Mouse (Mus musculus): ENCODE measurements at regions not wholly inside any gene's neighbourhood (a gene's known extent, or its start where the extent isn't known, plus 50 kb on each side); places are given as distances from the start of the nearest gene placed in this dataset.
A peak's percentile ranks its signal among the peaks of the same experiment; 100 is the strongest.

GRCm38 (mm10) chr9:46819376-46819775 is 179.2 kb upstream of the Gm4791 start:
- no peak for DNase-seq

GRCm38 (mm10) chr9:46816126-46816525 is 182.4 kb upstream of the Gm4791 start:
- DNase-seq: no peak

GRCm38 (mm10) chr9:46814478-46815241 is 183.9 kb upstream of the Gm4791 start:
- peak; percentile 55 for DNase-seq

- no peak for DNase-seq
Measured at GRCm38 (mm10) chr9:46810266-46810665, 188.3 kb upstream of the Gm4791 start.

- no peak for DNase-seq
Measured at GRCm38 (mm10) chr9:46795446-46795845, 203.1 kb upstream of the Gm4791 start.

- no peak for DNase-seq
Measured at GRCm38 (mm10) chr9:46789036-46789435, 209.5 kb upstream of the Gm4791 start.

- DNase-seq: no peak
Measured at GRCm38 (mm10) chr9:46788456-46788855, 210.1 kb upstream of the Gm4791 start.

- no peak for DNase-seq
Measured at GRCm38 (mm10) chr9:46784355-46784975, 214.1 kb upstream of the Gm4791 start.

- no peak for DNase-seq
Measured at GRCm38 (mm10) chr9:46783597-46784354, 214.8 kb upstream of the Gm4791 start.

- DNase-seq: no peak
Measured at GRCm38 (mm10) chr9:46781681-46782080, 216.9 kb upstream of the Gm4791 start.

GRCm38 (mm10) chr9:46778769-46779168 is 219.8 kb upstream of the Gm4791 start:
- no peak for DNase-seq

GRCm38 (mm10) chr9:46774821-46775220 is 223.7 kb upstream of the Gm4791 start:
- DNase-seq: no peak

GRCm38 (mm10) chr9:46760247-46760646 is 238.3 kb upstream of the Gm4791 start:
- no peak for DNase-seq

GRCm38 (mm10) chr9:46757005-46757672 is 241.4 kb upstream of the Gm4791 start:
- DNase-seq: no peak

GRCm38 (mm10) chr9:46751981-46752380 is 246.6 kb upstream of the Gm4791 start:
- DNase-seq: no peak

GRCm38 (mm10) chr9:46749441-46749840 is 249.1 kb upstream of the Gm4791 start:
- DNase-seq: no peak

GRCm38 (mm10) chr9:46746266-46746665 is 252.3 kb upstream of the Gm4791 start:
- no peak for DNase-seq

GRCm38 (mm10) chr9:46740496-46740895 is 258.0 kb upstream of the Gm4791 start:
- DNase-seq: no peak

GRCm38 (mm10) chr9:46739341-46739740 is 259.2 kb upstream of the Gm4791 start:
- DNase-seq: peak; percentile 2

- DNase-seq: no peak
Measured at GRCm38 (mm10) chr9:46738634-46739033, 259.9 kb upstream of the Gm4791 start.

- DNase-seq: no peak
Measured at GRCm38 (mm10) chr9:46738056-46738455, 260.5 kb upstream of the Gm4791 start.

- DNase-seq: no peak
Measured at GRCm38 (mm10) chr9:46737446-46737845, 261.1 kb upstream of the Gm4791 start.

- DNase-seq: no peak
Measured at GRCm38 (mm10) chr9:46736232-46736631, 262.3 kb upstream of the Gm4791 start.
